Mouse (Mus musculus) lung, embryonic 15.5 days (tissue): Measurements from ENCODE around the gene Gm38100. TPM values are rescaled to one million over a fixed set of nuclear protein-coding genes. Genes with fewer than 3 reads are reported as not detected.

Experiments used
- polyA plus RNA-seq: library from polyadenylated mRNA; unstranded; fragments of >200 nt; fragmentation: Nextera tagmentation; extraction: Ambion mirVana; gene quantifications from 2 replicates; pipeline ENCODE4 v1.2.1, GENCODE M21; 2015

Gene Gm38100
- polyA plus RNA-seq, 1 experiment from 2014 or later: not detected

Other genes starting within 250 kb of the Gm38100 start
- 5.6 and 6.1 TPM in 2 replicates for gene Opn3, start 227.6 kb upstream of the Gm38100 start, polyA plus RNA-seq
- gene Chml, start 227.4 kb upstream of the Gm38100 start, polyA plus RNA-seq: 2.5 and 2.7 TPM in 2 replicates
- gene Wdr64, start 221.7 kb upstream of the Gm38100 start, polyA plus RNA-seq: not detected in 2 replicates
- gene Exo1, start 39.7 kb upstream of the Gm38100 start, polyA plus RNA-seq: 75.9 and 84.8 TPM in 2 replicates
- gene Rbm8a2, start 58.8 kb downstream of the Gm38100 start, polyA plus RNA-seq: 0.49 and 0.72 TPM in 2 replicates